Mouse (Mus musculus): ENCODE results near the gene Dnase2a. TPM values are rescaled to one million over a fixed set of nuclear protein-coding genes. Genes with fewer than 3 reads are reported as not detected.
A peak's percentile ranks its signal among the peaks of the same experiment; 100 is the strongest.

The Dnase2a gene
- polyA plus RNA-seq (2015; fragmentation: Nextera tagmentation; extraction: Ambion mirVana): 12.8 and 12.9 TPM in 2 replicates

GRCm38 (mm10) chr8:84908421-84909161 lies at the start of gene Dnase2a:
TSS of gene Dnase2a (plus strand) at chr8:84908560.
- DNase-seq (ENCODE audit: low spot score): peak; percentile 83

GRCm38 (mm10) chr8:84871376-84872308 lies 36.7 kb upstream of the Dnase2a start, which contains the start of gene Syce2:
TSS of gene Syce2 (plus strand) at chr8:84872111.
- DNase-seq (ENCODE audit: low spot score): peak; percentile 84

GRCm38 (mm10) chr8:84872309-84872965 lies 35.9 kb upstream of the Dnase2a start:
- peak; percentile 46 for DNase-seq (ENCODE audit: low spot score)

- DNase-seq (ENCODE audit: low spot score): no peak
Observed at GRCm38 (mm10) chr8:84873016-84873415, 35.3 kb upstream of the Dnase2a start.

- no peak for DNase-seq (ENCODE audit: low spot score)
Observed at GRCm38 (mm10) chr8:84874339-84874738, 34.0 kb upstream of the Dnase2a start.

- DNase-seq (ENCODE audit: low spot score): no peak
Observed at GRCm38 (mm10) chr8:84877297-84878035, 30.9 kb upstream of the Dnase2a start.

- no peak for DNase-seq (ENCODE audit: low spot score)
Observed at GRCm38 (mm10) chr8:84878915-84879314, 29.4 kb upstream of the Dnase2a start.

- no peak for DNase-seq (ENCODE audit: low spot score)
Observed at GRCm38 (mm10) chr8:84884728-84885127, 23.6 kb upstream of the Dnase2a start.

- DNase-seq (ENCODE audit: low spot score): no peak
Observed at GRCm38 (mm10) chr8:84888280-84888679, 20.1 kb upstream of the Dnase2a start.

- DNase-seq (ENCODE audit: low spot score): no peak
Observed at GRCm38 (mm10) chr8:84889141-84889540, 19.2 kb upstream of the Dnase2a start.

GRCm38 (mm10) chr8:84892993-84893708 lies 15.2 kb upstream of the Dnase2a start:
- no peak for DNase-seq (ENCODE audit: low spot score)

- DNase-seq (ENCODE audit: low spot score): peak; percentile 92
Observed at GRCm38 (mm10) chr8:84893709-84894134, 14.6 kb upstream of the Dnase2a start, which contains the start of gene Gcdh. TSS of gene Gcdh (minus strand) at chr8:84893921.

GRCm38 (mm10) chr8:84895963-84896362 lies 12.4 kb upstream of the Dnase2a start:
- no peak for DNase-seq (ENCODE audit: low spot score)

GRCm38 (mm10) chr8:84901071-84901470 lies 7.3 kb upstream of the Dnase2a start:
- DNase-seq (ENCODE audit: low spot score): no peak

- DNase-seq (ENCODE audit: low spot score): no peak
Observed at GRCm38 (mm10) chr8:84901752-84902151, 6.6 kb upstream of the Dnase2a start, which contains the start of gene Klf1. TSS of gene Klf1 (plus strand) at chr8:84901928.

GRCm38 (mm10) chr8:84902367-84902919 lies 5.9 kb upstream of the Dnase2a start:
- DNase-seq (ENCODE audit: low spot score): no peak

GRCm38 (mm10) chr8:84902920-84903661 lies 5.3 kb upstream of the Dnase2a start:
- peak; percentile 91 for DNase-seq (ENCODE audit: low spot score)

- peak; percentile 54 for DNase-seq (ENCODE audit: low spot score)
Observed at GRCm38 (mm10) chr8:84904351-84904750, 4.0 kb upstream of the Dnase2a start.

- no peak for DNase-seq (ENCODE audit: low spot score)
Observed at GRCm38 (mm10) chr8:84907037-84907436, 1.3 kb upstream of the Dnase2a start.

Measured in thymus, postnatal 0 days (tissue).